Mouse (Mus musculus) heart, adult 2 months (tissue): ENCODE data around the gene Pfn3. TPM values are rescaled to one million over a fixed set of nuclear protein-coding genes. Genes with fewer than 3 reads are reported as not detected.
A peak's percentile ranks its signal among the peaks of the same experiment; 100 is the strongest.

Experiments
- DNase-seq, 2 experiments: peaks; one replicate each; pipeline ENCODE4 v3.0.0; 2021
- H3K27ac ChIP-seq: fragments of 200-600 bp; 2 replicates; pipeline ENCODE4 v1.8.1; 2022
- H3K27me3 ChIP-seq: fragments of 200-500 bp; 2 replicates; pipeline ENCODE4 v1.6.1; 2012; ENCODE audit warnings: mild to moderate bottlenecking, low read length, inconsistent platforms, mixed read lengths; ENCODE audit not compliant: control insufficient read depth, insufficient read depth
- H3K36me3 ChIP-seq: fragments of 200-500 bp; 2 replicates; pipeline ENCODE4 v1.6.1; 2012; ENCODE audit warnings: low read length, inconsistent platforms; ENCODE audit not compliant: control insufficient read depth, insufficient read depth
- H3K4me1 ChIP-seq: fragments of 200-500 bp; 2 replicates; pipeline ENCODE4 v1.6.1; 2011; ENCODE audit warnings: low read length; ENCODE audit not compliant: control insufficient read depth, insufficient read depth
- H3K4me3 ChIP-seq: fragments of 200-600 bp; 2 replicates; pipeline ENCODE4 v1.8.1; 2022
- H3K79me2 ChIP-seq: fragments of 200-500 bp; replicated peaks from 2 replicates; pipeline ENCODE4 v1.6.1; 2012; ENCODE audit warnings: mild to moderate bottlenecking, inconsistent platforms, low read length, moderate library complexity, mixed read lengths; ENCODE audit not compliant: control insufficient read depth, insufficient read depth
- H3K9ac ChIP-seq: fragments of 200-500 bp; 2 replicates; pipeline ENCODE4 v1.6.1; 2012; ENCODE audit warnings: low read depth, mild to moderate bottlenecking, control low read depth, inconsistent platforms, low read length, mixed read lengths
- CTCF ChIP-seq: fragments of 200-600 bp; IDR thresholded peaks from 2 replicates; pipeline ENCODE4 v1.8.1; 2022; ENCODE audit warnings: antibody characterized with exemption, mild to moderate bottlenecking, moderate library complexity
- EP300 ChIP-seq: fragments of 200-500 bp; IDR thresholded peaks from 2 replicates; pipeline ENCODE4 v1.6.1; 2011; ENCODE audit warnings: low read depth, low read length, control low read depth; ENCODE audit not compliant: insufficient read depth
- POLR2A ChIP-seq: fragments of 200-500 bp; IDR thresholded peaks from 2 replicates; pipeline ENCODE4 v1.6.1; 2011; ENCODE audit warnings: mild to moderate bottlenecking, low read depth, low read length, control low read depth; ENCODE audit not compliant: insufficient read depth
- WGBS: fragments of 180-500 bp; shearing (Covaris S2); methylation state at CpG from one replicate; pipeline ENCODE4 v1.1.7; 2018; 5-methylcytosine and 5-hydroxymethylcytosine counted together
- intact Hi-C: fragments of 180-260 bp; cut with DNase I; formaldehyde crosslinking; loops from one replicate; pipeline ENCODE4 v1.15.1; 2025
- polyA plus RNA-seq: library from polyadenylated mRNA; depleted of rRNA; stranded (reverse); fragments of >200 nt; gene quantifications from 2 replicates; pipeline ENCODE4 v1.2.3, GENCODE M21; 2012
- total RNA-seq, 2 experiments: library from RNA; stranded (reverse); gene quantifications; 2 replicates each; pipeline ENCODE4 v1.2.3; 2021

The Pfn3 gene
- total and polyA plus RNA-seq, 3 experiments: not detected

GRCm38 (mm10) chr13:55420018-55420932 lies 5.2 kb upstream of the Pfn3 start:
- peak in 1 of 2 experiments; percentile 28 for DNase-seq
- WGBS: 26% methylated on average over 51 of the region's 51 CpGs
- Histone ChIP-seq H3K4me1 (peaks cover 3% of the 10 kb centered on the region), H3K27ac (no peak overlapping the region), H3K79me2 (no peaks in the 10 kb centered on the region), H3K4me3 (no peak overlapping the region), H3K27me3 (no peaks in the 10 kb centered on the region; the same call in 1 of the 2 replicates), H3K9ac (no peak overlapping the region), H3K36me3 (no peaks in the 10 kb centered on the region)
- TF ChIP-seq CTCF: no peak; the same call in 1 of the 2 replicates
- no peak for TF ChIP-seq EP300
- intact Hi-C loops: no loop called here

- no peak overlapping the region for H3K4me3 ChIP-seq
- H3K27me3 ChIP-seq: peaks cover 3% of the 10 kb centered on the region
- peaks cover 3% of the 10 kb centered on the region for H3K4me1 ChIP-seq
- no peak overlapping the region for H3K9ac ChIP-seq
- WGBS: 71% methylated on average over 5 of the region's 5 CpGs
- intact Hi-C loops: no loop called here
- no peak overlapping the region for H3K27ac ChIP-seq
- H3K36me3 ChIP-seq: no peaks in the 10 kb centered on the region
- DNase-seq: no peak
- TF ChIP-seq CTCF (no peak), EP300 (no peak), POLR2A (no peak)
- H3K79me2 ChIP-seq: no peaks in the 10 kb centered on the region
These were observed 4.1 kb upstream of the Pfn3 start for GRCm38 (mm10) chr13:55419142-55419541.

GRCm38 (mm10) chr13:55418004-55418403 lies 3.0 kb upstream of the Pfn3 start:
- H3K4me3 ChIP-seq: no peak overlapping the region

GRCm38 (mm10) chr13:55413333-55413732 lies 1.7 kb downstream of the Pfn3 start:
- TF ChIP-seq POLR2A (no peak), CTCF (no peak), EP300 (no peak)
- no peak overlapping the region for H3K9ac ChIP-seq
- H3K27me3 ChIP-seq: peaks cover 3% of the 10 kb centered on the region
- H3K4me3 ChIP-seq: no peak overlapping the region
- H3K4me1 ChIP-seq: peaks cover 3% of the 10 kb centered on the region
- intact Hi-C loops: no loop called here
- 71% methylated on average over 12 of the region's 12 CpGs for WGBS
- no peaks in the 10 kb centered on the region for H3K36me3 ChIP-seq
- DNase-seq: no peak
- H3K27ac ChIP-seq: no peak overlapping the region
- H3K79me2 ChIP-seq: no peaks in the 10 kb centered on the region

More at GRCm38 (mm10) chr13:55418004-55418403, 3.0 kb upstream of the Pfn3 start:
- DNase-seq: peak; percentile 86 to 93
- no peak overlapping the region for H3K27ac ChIP-seq
- peaks cover 3% of the 10 kb centered on the region for H3K27me3 ChIP-seq
- peaks cover 3% of the 10 kb centered on the region for H3K4me1 ChIP-seq
- no peak overlapping the region for H3K9ac ChIP-seq
- H3K79me2 ChIP-seq: no peaks in the 10 kb centered on the region
- no peaks in the 10 kb centered on the region for H3K36me3 ChIP-seq
- 9% methylated on average over 12 of the region's 12 CpGs for WGBS
- intact Hi-C loops: loop anchor here (1.0 kb wide), 2 partner anchors 53 to 99 kb away; no protein-coding TSS in a partner anchor
- TF ChIP-seq CTCF: peak; percentile 99
- no peak for TF ChIP-seq POLR2A
- TF ChIP-seq EP300: peak; percentile 56; the same call in 1 of the 2 replicates

GRCm38 (mm10) chr13:55412643-55413307 lies 2.3 kb downstream of the Pfn3 start:
- no peaks in the 10 kb centered on the region for H3K36me3 ChIP-seq
- H3K9ac ChIP-seq: no peak overlapping the region
- peaks cover 3% of the 10 kb centered on the region for H3K27me3 ChIP-seq
- intact Hi-C loops: no loop called here
- TF ChIP-seq POLR2A (no peak), CTCF (no peak), EP300 (no peak)
- 88% methylated on average over 13 of the region's 13 CpGs for WGBS
- DNase-seq: no peak
- H3K27ac ChIP-seq: no peak overlapping the region
- H3K79me2 ChIP-seq: no peaks in the 10 kb centered on the region
- H3K4me3 ChIP-seq: no peak overlapping the region
- no peaks in the 10 kb centered on the region for H3K4me1 ChIP-seq
